Mouse (Mus musculus) MEL (cell line): ENCODE results near the gene Lag3. TPM values are rescaled to one million over a fixed set of nuclear protein-coding genes. Genes with fewer than 3 reads are reported as not detected.
A peak's percentile ranks its signal among the peaks of the same experiment; 100 is the strongest.
"Not testable (repeated sequence)": the region's sequence is repeated elsewhere in the genome, so short reads cannot be mapped to it uniquely, and the experiment has no call there.

Experiments
- DNase-seq: peaks from one replicate; pipeline ENCODE4 v3.0.0; 2011; ENCODE audit warnings: low read depth, low spot score
- H3K27ac ChIP-seq: 2 replicates; pipeline ENCODE4 v1.5.1; 2012; ENCODE audit warnings: low read depth, mild to moderate bottlenecking, control low read depth, low read length, moderate library complexity; ENCODE audit not compliant: control insufficient read depth
- H3K27me3 ChIP-seq, 2 experiments: fragments of 150-350 bp in 1 of 2; sonication (generic) in 1 of 2; 2 replicates each; pipeline ENCODE4 v1.6.1; 2012; ENCODE audit warnings: low read length in 2 of 2, mild to moderate bottlenecking in 2 of 2, improper control_type of control experiment in 1 of 2, moderate library complexity in 1 of 2; ENCODE audit not compliant: insufficient read depth in 2 of 2, control insufficient read depth in 1 of 2
- H3K36me3 ChIP-seq, 2 experiments: 2 replicates each; pipeline ENCODE4 v1.6.1; 2012 to 2014; ENCODE audit warnings: low read length in 2 of 2, improper control_type of control experiment in 1 of 2, inconsistent platforms in 1 of 2, mild to moderate bottlenecking in 1 of 2; ENCODE audit not compliant: insufficient read depth in 2 of 2, control insufficient read depth in 1 of 2
- H3K4me1 ChIP-seq, 2 experiments: fragments of 150-350 bp in 1 of 2; sonication (generic) in 1 of 2; 2 replicates each; pipeline ENCODE4 v1.6.1; 2012; ENCODE audit warnings: low read length in 2 of 2, improper control_type of control experiment in 1 of 2, mild to moderate bottlenecking in 1 of 2; ENCODE audit not compliant: insufficient read depth in 2 of 2, control insufficient read depth in 1 of 2
- H3K4me3 ChIP-seq, 2 experiments: fragments of 150-350 bp in 1 of 2; sonication (generic) in 1 of 2; 2 replicates each; pipeline ENCODE4 v1.5.1; 2012; ENCODE audit warnings: low read depth in 2 of 2, low read length in 2 of 2, mild to moderate bottlenecking in 2 of 2, moderate library complexity in 2 of 2, control low read depth in 1 of 2, improper control_type of control experiment in 1 of 2; ENCODE audit not compliant: control insufficient read depth in 1 of 2, insufficient read depth in 1 of 2
- H3K79me2 ChIP-seq: 2 replicates; pipeline ENCODE4 v1.6.1; 2012; ENCODE audit warnings: mild to moderate bottlenecking, low read length, moderate library complexity; ENCODE audit not compliant: control insufficient read depth, poor library complexity, insufficient read depth
- H3K9ac ChIP-seq: 2 replicates; pipeline ENCODE4 v1.6.1; 2012; ENCODE audit warnings: low read depth, mild to moderate bottlenecking, control low read depth, low read length, moderate library complexity; ENCODE audit not compliant: control insufficient read depth, poor library complexity, severe bottlenecking
- H3K9me3 ChIP-seq: fragments of 150-350 bp; sonication (generic); replicated peaks from 2 replicates; pipeline ENCODE4 v1.6.1; 2012; ENCODE audit warnings: mild to moderate bottlenecking, low read length, improper control_type of control experiment, moderate library complexity; ENCODE audit not compliant: insufficient read depth
- CHD1 ChIP-seq: IDR thresholded peaks from 2 replicates; pipeline ENCODE4 v1.6.1; 2012; ENCODE audit warnings: low read depth, mild to moderate bottlenecking, inconsistent platforms, low read length, improper control_type of control experiment
- CTCF ChIP-seq, 3 experiments: IDR thresholded peaks in 2 of 3; conservative IDR thresholded peaks in 1 of 3; 2 replicates each; pipeline ENCODE4 v1.5.1; 2011 to 2012; ENCODE audit warnings: low read length in 3 of 3, low read depth in 2 of 3, mild to moderate bottlenecking in 2 of 3, improper control_type of control experiment in 1 of 3, inconsistent platforms in 1 of 3, mixed read lengths in 1 of 3, moderate library complexity in 1 of 3; ENCODE audit not compliant: control insufficient read depth in 1 of 3, insufficient read depth in 1 of 3, poor library complexity in 1 of 3, severe bottlenecking in 1 of 3
- GABPA ChIP-seq: IDR thresholded peaks from 2 replicates; pipeline ENCODE4 v1.6.1; 2012; ENCODE audit warnings: low read depth, mild to moderate bottlenecking, inconsistent platforms, low read length, improper control_type of control experiment, moderate library complexity
- MYC ChIP-seq: IDR thresholded peaks from 2 replicates; pipeline ENCODE4 v1.6.1; 2011; ENCODE audit warnings: low read depth, mild to moderate bottlenecking, low read length, improper control_type of control experiment, moderate library complexity
- NRF1 ChIP-seq: IDR thresholded peaks from 2 replicates; pipeline ENCODE4 v1.6.1; 2014; ENCODE audit warnings: low read depth, mild to moderate bottlenecking, inconsistent platforms, low read length, improper control_type of control experiment, moderate library complexity; ENCODE audit not compliant: poor library complexity, insufficient read depth, severe bottlenecking
- RCOR1 ChIP-seq: IDR thresholded peaks from 2 replicates; pipeline ENCODE4 v1.6.1; 2012; ENCODE audit warnings: low read depth, mild to moderate bottlenecking, inconsistent platforms, low read length, improper control_type of control experiment
- SMC3 ChIP-seq: IDR thresholded peaks from 2 replicates; pipeline ENCODE4 v1.6.1; 2011; ENCODE audit warnings: low read depth, low read length, improper control_type of control experiment
- UBTF ChIP-seq: IDR thresholded peaks from 2 replicates; pipeline ENCODE4 v1.6.1; 2012; ENCODE audit warnings: low read depth, mild to moderate bottlenecking, inconsistent platforms, low read length, improper control_type of control experiment, moderate library complexity, borderline replicate concordance; ENCODE audit not compliant: insufficient read depth
- USF2 ChIP-seq, 2 experiments: IDR thresholded peaks; 2 replicates each; pipeline ENCODE4 v1.6.1; 2011 to 2012; ENCODE audit warnings: improper control_type of control experiment in 2 of 2, low read length in 2 of 2, borderline replicate concordance in 1 of 2, inconsistent platforms in 1 of 2, low read depth in 1 of 2, mild to moderate bottlenecking in 1 of 2; ENCODE audit not compliant: insufficient read depth in 1 of 2
- ZMIZ1 ChIP-seq: IDR thresholded peaks from 2 replicates; pipeline ENCODE4 v1.6.1; 2012; ENCODE audit warnings: low read depth, mild to moderate bottlenecking, inconsistent platforms, low read length, improper control_type of control experiment, moderate library complexity
- ZNF384 ChIP-seq: IDR thresholded peaks from 2 replicates; pipeline ENCODE4 v1.6.1; 2012; ENCODE audit warnings: low read depth, mild to moderate bottlenecking, inconsistent platforms, low read length, improper control_type of control experiment
- polyA plus RNA-seq, 2 experiments: library from polyadenylated mRNA; stranded (reverse) in 1 of 2; unstranded in 1 of 2; fragments of >175 nt in 1 of 2; fragments of >200 nt in 1 of 2; gene quantifications; 2 replicates each; pipeline versions ENCODE4 v1.2.1 to v1.2.4; 2012; ENCODE audit warnings: low replicate concordance in 2 of 2, low read depth in 1 of 2; ENCODE audit not compliant: insufficient read length in 2 of 2, insufficient read depth in 1 of 2, missing spikeins in 1 of 2
- total RNA-seq: library from RNA; depleted of rRNA; stranded (reverse); fragments of 300-350 nt; gene quantifications from 2 replicates; pipeline ENCODE4 v1.2.3, GENCODE M21; 2012

Gene Lag3
- total and polyA plus RNA-seq, 3 experiments: 0.35 to 1.3 TPM; not detected in 1

GRCm38 (mm10) chr6:124900056-124900800 is 11.3 kb downstream of the Lag3 start:
- TF ChIP-seq MYC (no peak), UBTF (no peak), CHD1 (no peak), GABPA (no peak), ZNF384 (peak; percentile 54; the same call in 1 of the 2 replicates)
- H3K9me3 ChIP-seq: no peaks in the 10 kb centered on the region
- H3K9ac ChIP-seq: no peak overlapping the region
- H3K79me2 ChIP-seq: peaks cover 2% of the 10 kb centered on the region; the same call in 1 of the 2 replicates
- peaks cover 0 to 5% of the 10 kb centered on the region in 2 experiments; a peak in 3 of 4 replicates for H3K4me1 ChIP-seq
- H3K27ac ChIP-seq: no peak overlapping the region
- H3K36me3 ChIP-seq: no peaks in the 10 kb centered on the region; a peak in 1 of 4 replicates
- no peak for DNase-seq
- H3K27me3 ChIP-seq: no peaks in the 10 kb centered on the region; a peak in 1 of 4 replicates
- no peak overlapping the region for H3K4me3 ChIP-seq

GRCm38 (mm10) chr6:124898359-124898758 is 13.1 kb downstream of the Lag3 start:
- Histone ChIP-seq H3K9me3 (no peaks in the 10 kb centered on the region), H3K79me2 (no peaks in the 10 kb centered on the region), H3K4me1 (no peaks in the 10 kb centered on the region), H3K4me3 (no peak overlapping the region), H3K9ac (no peak overlapping the region), H3K27me3 (peaks cover 0 to 2% of the 10 kb centered on the region in 2 experiments; a peak in 3 of 4 replicates), H3K27ac (no peak overlapping the region), H3K36me3 (no peaks in the 10 kb centered on the region)
- TF ChIP-seq CTCF (IDR thresholded peaks at IDR 0.05 in 2 of 3, conservative IDR thresholded peaks at IDR 0.05 in 1 of 3; ENCODE audit: control insufficient read depth in 1 of 3, insufficient read depth in 1 of 3, low read depth in 2 of 3, low read length in 3 of 3, poor library complexity in 1 of 3, severe bottlenecking in 1 of 3) (no peak), USF2 (IDR thresholded peaks at IDR 0.05; ENCODE audit: borderline replicate concordance in 1 of 2, insufficient read depth in 1 of 2, low read depth in 1 of 2, low read length in 2 of 2) (no peak), ZNF384 (peak; percentile 21; the same call in 1 of the 2 replicates), RCOR1 (0 out of 2 replicates have a peak, but pooled peaks have one; percentile 13), NRF1 (no peak), ZMIZ1 (no peak), SMC3 (no peak)
- DNase-seq: peak; percentile 24

DNA sequence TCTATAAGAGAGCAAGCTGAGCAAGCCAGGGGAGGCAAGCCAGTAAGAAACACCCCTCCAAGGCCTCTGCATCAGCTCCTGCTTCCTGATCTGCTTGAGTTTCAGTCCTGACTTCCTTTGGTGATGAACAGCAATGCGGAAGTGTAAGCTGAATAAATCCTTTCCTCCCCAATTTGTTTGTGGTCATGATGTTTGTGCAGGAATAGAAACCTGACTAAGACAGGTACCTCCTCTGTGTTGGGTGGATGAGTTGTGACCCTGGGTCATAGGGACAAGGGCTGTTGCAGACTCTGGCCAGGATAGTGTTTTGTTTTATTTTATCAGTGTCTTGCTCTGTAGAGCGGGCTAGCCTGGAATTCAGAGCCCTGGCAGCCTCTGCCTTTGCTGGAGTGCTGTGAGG is 17.4 kb downstream of the Lag3 start:
- H3K4me3 ChIP-seq, H3K4me1 ChIP-seq, H3K27ac ChIP-seq, H3K36me3 ChIP-seq, H3K9me3 ChIP-seq, H3K9ac ChIP-seq, H3K79me2 ChIP-seq, DNase-seq, H3K27me3 ChIP-seq: not testable (repeated sequence)
